Mouse (Mus musculus): ENCODE results near the gene Arhgap44.

Arhgap44 gene

GRCm38 (mm10) chr11:65162767-65163120 is at the start of gene Arhgap44:
TSS of gene Arhgap44 (minus strand) at chr11:65162961.
- DNase-seq (ENCODE audit: low spot score), result peak; percentile 82

- no peak for DNase-seq (ENCODE audit: low spot score)
Measured at GRCm38 (mm10) chr11:65211701-65212100, 48.9 kb upstream of the Arhgap44 start.

- DNase-seq (ENCODE audit: low spot score), result peak; percentile 61
Measured at GRCm38 (mm10) chr11:65209441-65209840, 46.7 kb upstream of the Arhgap44 start.

GRCm38 (mm10) chr11:65205306-65205705 is 42.5 kb upstream of the Arhgap44 start:
- DNase-seq (ENCODE audit: low spot score), result no peak

- DNase-seq (ENCODE audit: low spot score), result no peak
Measured at GRCm38 (mm10) chr11:65204651-65205050, 41.9 kb upstream of the Arhgap44 start.

- no peak for DNase-seq (ENCODE audit: low spot score)
Measured at GRCm38 (mm10) chr11:65203020-65203419, 40.3 kb upstream of the Arhgap44 start.

GRCm38 (mm10) chr11:65202236-65202635 is 39.5 kb upstream of the Arhgap44 start:
- DNase-seq (ENCODE audit: low spot score), result no peak

GRCm38 (mm10) chr11:65198026-65198425 is 35.3 kb upstream of the Arhgap44 start:
- peak; percentile 62 for DNase-seq (ENCODE audit: low spot score)

GRCm38 (mm10) chr11:65197280-65197679 is 34.5 kb upstream of the Arhgap44 start:
- DNase-seq (ENCODE audit: low spot score), result peak; percentile 29

GRCm38 (mm10) chr11:65186974-65187373 is 24.2 kb upstream of the Arhgap44 start:
- no peak for DNase-seq (ENCODE audit: low spot score)

GRCm38 (mm10) chr11:65185114-65185513 is 22.4 kb upstream of the Arhgap44 start:
- no peak for DNase-seq (ENCODE audit: low spot score)

GRCm38 (mm10) chr11:65170121-65170750 is 7.5 kb upstream of the Arhgap44 start:
- no peak for DNase-seq (ENCODE audit: low spot score)

GRCm38 (mm10) chr11:65161881-65162766 is 637 bp downstream of the Arhgap44 start:
- DNase-seq (ENCODE audit: low spot score), result peak; percentile 28

- DNase-seq (ENCODE audit: low spot score), result no peak
Measured at GRCm38 (mm10) chr11:65160991-65161880, 1.5 kb downstream of the Arhgap44 start.

- no peak for DNase-seq (ENCODE audit: low spot score)
Measured at GRCm38 (mm10) chr11:65159791-65160190, 3.0 kb downstream of the Arhgap44 start, which contains the start of gene 1700086D15Rik. TSS of gene 1700086D15Rik (minus strand) at chr11:65159891.

GRCm38 (mm10) chr11:65158658-65158990 is 4.1 kb downstream of the Arhgap44 start:
- DNase-seq (ENCODE audit: low spot score), result no peak

- peak; percentile 50 for DNase-seq (ENCODE audit: low spot score)
Measured at GRCm38 (mm10) chr11:65157966-65158657, 4.6 kb downstream of the Arhgap44 start.

- DNase-seq (ENCODE audit: low spot score), result no peak
Measured at GRCm38 (mm10) chr11:65153006-65153405, 9.8 kb downstream of the Arhgap44 start.

GRCm38 (mm10) chr11:65148441-65148840 is 14.3 kb downstream of the Arhgap44 start:
- no peak for DNase-seq (ENCODE audit: low spot score)

- DNase-seq (ENCODE audit: low spot score), result no peak
Measured at GRCm38 (mm10) chr11:65142838-65143417, 19.8 kb downstream of the Arhgap44 start.

GRCm38 (mm10) chr11:65139030-65139429 is 23.7 kb downstream of the Arhgap44 start:
- no peak for DNase-seq (ENCODE audit: low spot score)
